Mouse (Mus musculus): ENCODE measurements around the gene Cchcr1. TPM values are rescaled to one million over a fixed set of nuclear protein-coding genes. Genes with fewer than 3 reads are reported as not detected.
"Not testable (repeated sequence)": the region's sequence is repeated elsewhere in the genome, so short reads cannot be mapped to it uniquely, and the experiment has no call there.

Gene Cchcr1
- polyA plus RNA-seq, 1 experiment from 2014 or later: 10.8 TPM

DNA sequence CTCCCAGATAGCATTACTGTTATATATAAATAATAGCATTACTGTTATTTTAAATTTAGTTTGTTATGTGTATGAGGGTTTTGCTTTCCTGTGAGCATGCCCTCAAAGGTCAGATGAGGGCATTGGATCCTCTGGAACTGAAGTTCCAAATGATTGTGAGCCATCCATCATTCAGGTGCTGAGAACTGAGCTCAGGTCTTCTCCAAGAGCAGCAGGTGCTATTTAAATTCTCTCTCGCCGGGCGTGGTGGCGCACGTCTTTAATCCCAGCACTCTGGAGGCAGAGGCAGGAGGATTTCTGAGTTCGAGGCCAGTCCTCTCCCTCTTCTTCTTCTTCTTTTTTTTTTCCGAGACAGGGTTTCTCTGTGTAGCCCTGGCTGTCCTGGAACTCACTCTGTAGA is 19.8 kb upstream of the Cchcr1 start:
- H3K9me3 ChIP-seq (ENCODE audit: control insufficient read depth, low read length): no peaks in the 10 kb centered on the region
- H3K27me3 ChIP-seq (ENCODE audit: control insufficient read depth, insufficient read depth, low read length): no peaks in the 10 kb centered on the region
- H3K9ac ChIP-seq (ENCODE audit: low read length): no peak overlapping the region
- H3K4me1 ChIP-seq (ENCODE audit: control insufficient read depth, insufficient read depth, low read length): no peaks in the 10 kb centered on the region
- 97% methylated on average over 7 of the region's 7 CpGs for WGBS
- no peak overlapping the region for H3K4me3 ChIP-seq (ENCODE audit: low read depth, low read length)
- no peak overlapping the region for H3K4me2 ChIP-seq
- DNase-seq (ENCODE audit: low spot score, missing footprints): peak; percentile 33
- H3K27ac ChIP-seq (ENCODE audit: low read depth, low read length): no peak overlapping the region
- no peak for ATAC-seq (ENCODE audit: low FRiP score)
- no peaks in the 10 kb centered on the region for H3K36me3 ChIP-seq (ENCODE audit: control insufficient read depth, insufficient read depth, low read length)

DNA sequence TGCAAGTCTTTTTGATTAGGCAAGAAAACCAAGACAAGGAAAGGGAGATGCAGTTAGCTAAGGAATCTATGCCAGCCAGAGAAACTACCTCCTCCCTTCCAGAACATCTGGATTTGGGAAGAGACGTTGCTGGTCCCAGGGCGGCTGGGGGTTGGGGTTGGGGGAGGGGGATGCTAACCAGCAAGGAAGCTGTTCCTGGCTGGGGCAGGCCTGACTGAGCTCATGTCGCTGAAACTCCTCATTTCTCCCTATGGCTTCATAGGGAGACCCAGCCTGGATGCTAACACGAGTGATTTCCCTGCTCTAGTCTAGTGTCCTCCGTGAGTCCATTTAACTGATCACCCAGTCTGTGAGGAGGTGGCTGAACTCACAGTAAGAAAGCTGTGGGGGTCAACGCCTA is 14.7 kb upstream of the Cchcr1 start:
- H3K36me3 ChIP-seq (ENCODE audit: control insufficient read depth, insufficient read depth, low read length): no peaks in the 10 kb centered on the region
- H3K4me3 ChIP-seq (ENCODE audit: low read depth, low read length): no peak overlapping the region
- no peaks in the 10 kb centered on the region for H3K9me3 ChIP-seq (ENCODE audit: control insufficient read depth, low read length)
- 0 out of 2 replicates have a peak, but pooled peaks cover 4% of the 10 kb centered on the region for H3K4me1 ChIP-seq (ENCODE audit: control insufficient read depth, insufficient read depth, low read length)
- no peak overlapping the region for H3K4me2 ChIP-seq
- peak; percentile 81 for DNase-seq (ENCODE audit: low spot score, missing footprints)
- peaks cover 21% of the 10 kb centered on the region for H3K27me3 ChIP-seq (ENCODE audit: control insufficient read depth, insufficient read depth, low read length)
- 3% methylated on average over 6 of the region's 6 CpGs for WGBS
- H3K9ac ChIP-seq (ENCODE audit: low read length): no peak overlapping the region
- no peak for ATAC-seq (ENCODE audit: low FRiP score)
- no peak overlapping the region for H3K27ac ChIP-seq (ENCODE audit: low read depth, low read length)

DNA sequence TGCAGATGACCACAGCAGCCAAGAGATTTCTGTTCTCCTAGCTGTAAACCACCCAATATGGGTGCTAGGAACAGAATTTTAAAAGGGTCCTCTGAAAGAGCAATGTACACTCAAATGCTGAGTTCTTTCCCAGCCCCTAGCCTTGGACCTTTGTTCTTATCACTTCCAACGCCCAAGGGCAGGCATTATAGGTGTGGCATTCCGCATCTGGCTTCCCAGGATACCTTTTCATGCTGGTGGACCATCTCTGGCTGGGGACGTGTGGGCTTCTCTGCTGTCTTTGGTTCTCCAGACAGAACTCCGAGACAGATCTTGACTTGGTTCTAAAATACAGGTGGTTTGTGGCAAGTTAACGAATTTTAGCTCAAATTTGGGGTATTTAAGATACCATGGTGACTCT is 14.1 kb upstream of the Cchcr1 start:
- WGBS: 37% methylated on average over 5 of the region's 5 CpGs
- Histone ChIP-seq H3K4me3 (ENCODE audit: low read depth, low read length) (no peak overlapping the region), H3K27me3 (ENCODE audit: control insufficient read depth, insufficient read depth, low read length) (peaks cover 25% of the 10 kb centered on the region)

DNA sequence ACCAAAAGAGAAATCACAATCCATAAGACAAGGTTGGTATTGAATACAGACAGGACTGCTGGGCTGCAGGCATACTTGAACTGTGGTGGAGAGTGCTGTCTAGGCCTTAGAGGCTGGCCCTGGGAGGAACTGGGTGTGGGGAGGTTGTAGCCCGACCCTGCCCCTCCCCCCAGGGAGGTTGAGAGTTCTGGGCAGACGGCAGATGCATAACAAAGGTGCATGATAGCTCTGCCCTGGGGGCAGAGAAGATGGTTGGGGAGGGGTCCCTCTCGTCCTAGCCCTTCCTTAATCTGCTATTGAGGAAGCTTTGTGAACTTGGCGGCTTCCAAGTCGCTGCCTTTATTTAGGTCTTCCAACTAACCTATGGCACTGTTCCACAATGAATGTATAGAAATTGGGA is 13.1 kb upstream of the Cchcr1 start:
- 18% methylated on average over 5 of the region's 5 CpGs for WGBS
- Histone ChIP-seq H3K36me3 (ENCODE audit: control insufficient read depth, insufficient read depth, low read length) (no peaks in the 10 kb centered on the region), H3K9ac (ENCODE audit: low read length) (no peak overlapping the region), H3K4me3 (ENCODE audit: low read depth, low read length) (no peak overlapping the region), H3K27ac (ENCODE audit: low read depth, low read length) (no peak overlapping the region), H3K9me3 (ENCODE audit: control insufficient read depth, low read length) (no peaks in the 10 kb centered on the region), H3K4me2 (no peak overlapping the region), H3K4me1 (ENCODE audit: control insufficient read depth, insufficient read depth, low read length) (0 out of 2 replicates have a peak, but pooled peaks cover 4% of the 10 kb centered on the region), H3K27me3 (ENCODE audit: control insufficient read depth, insufficient read depth, low read length) (peaks cover 28% of the 10 kb centered on the region)
- DNase-seq (ENCODE audit: low spot score, missing footprints) (no peak), ATAC-seq (ENCODE audit: low FRiP score) (no peak)

More for the DNA sequence above, 14.1 kb upstream of the Cchcr1 start:
- no peak overlapping the region for H3K27ac ChIP-seq (ENCODE audit: low read depth, low read length)
- H3K9me3 ChIP-seq (ENCODE audit: control insufficient read depth, low read length): no peaks in the 10 kb centered on the region
- no peak overlapping the region for H3K4me2 ChIP-seq
- H3K36me3 ChIP-seq (ENCODE audit: control insufficient read depth, insufficient read depth, low read length): no peaks in the 10 kb centered on the region
- ATAC-seq (ENCODE audit: low FRiP score) (no peak), DNase-seq (ENCODE audit: low spot score, missing footprints) (peak; percentile 51)
- H3K4me1 ChIP-seq (ENCODE audit: control insufficient read depth, insufficient read depth, low read length): 0 out of 2 replicates have a peak, but pooled peaks cover 4% of the 10 kb centered on the region
- no peak overlapping the region for H3K9ac ChIP-seq (ENCODE audit: low read length)

DNA sequence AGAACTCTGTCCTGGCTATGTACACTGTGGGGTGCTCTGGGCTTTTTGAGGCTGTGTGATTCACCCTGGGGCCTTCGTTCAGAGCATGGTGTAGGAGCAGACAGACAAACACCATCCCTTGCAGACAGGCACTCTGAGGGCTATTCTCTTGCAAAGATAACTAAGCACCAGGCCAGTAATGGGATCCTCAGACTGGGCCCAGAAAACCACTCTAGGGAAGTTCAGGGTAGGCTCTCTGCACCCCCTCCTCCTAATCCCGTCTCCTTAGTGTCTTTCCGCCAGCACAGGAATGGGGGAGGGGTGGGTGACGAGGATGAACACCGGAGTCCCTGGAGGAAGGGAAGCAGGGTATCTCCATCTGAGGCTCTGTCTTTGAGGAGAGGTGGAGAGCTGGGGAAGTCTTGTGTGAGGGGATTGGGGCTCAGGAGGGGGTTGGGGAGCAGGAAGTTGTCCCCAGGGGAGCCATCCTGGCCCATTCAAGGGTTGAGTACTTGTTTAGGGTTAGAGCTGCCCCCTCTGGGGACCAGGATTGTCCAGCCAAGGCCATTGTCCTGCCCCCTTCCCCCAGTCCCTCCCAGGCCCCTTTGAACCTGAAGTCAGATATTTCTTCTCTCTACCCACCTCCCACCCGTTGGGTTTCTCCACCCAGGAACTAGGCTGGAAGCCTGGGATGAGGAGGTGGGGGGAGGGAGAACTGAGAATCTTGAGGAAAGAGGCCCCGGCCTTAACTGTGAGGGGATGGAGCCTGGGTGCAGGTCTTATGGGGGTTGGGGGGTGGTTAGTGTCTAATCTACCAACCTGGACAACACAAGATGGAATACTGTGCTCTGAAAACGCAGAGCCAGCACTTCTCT is 12.0 kb upstream of the Cchcr1 start:
- 0 out of 2 replicates have a peak, but pooled peaks cover 4% of the 10 kb centered on the region for H3K4me1 ChIP-seq (ENCODE audit: control insufficient read depth, insufficient read depth, low read length)
- ATAC-seq (ENCODE audit: low FRiP score) (no peak), DNase-seq (ENCODE audit: low spot score, missing footprints) (peak; percentile 74)
- no peaks in the 10 kb centered on the region for H3K9me3 ChIP-seq (ENCODE audit: control insufficient read depth, low read length)
- H3K27ac ChIP-seq (ENCODE audit: low read depth, low read length): no peak overlapping the region
- H3K36me3 ChIP-seq (ENCODE audit: control insufficient read depth, insufficient read depth, low read length): no peaks in the 10 kb centered on the region
- H3K4me2 ChIP-seq: no peak overlapping the region
- H3K27me3 ChIP-seq (ENCODE audit: control insufficient read depth, insufficient read depth, low read length): peaks cover 28% of the 10 kb centered on the region
- no peak overlapping the region for H3K9ac ChIP-seq (ENCODE audit: low read length)
- H3K4me3 ChIP-seq (ENCODE audit: low read depth, low read length): no peak overlapping the region
- WGBS: 5% methylated on average over 8 of the region's 8 CpGs

DNA sequence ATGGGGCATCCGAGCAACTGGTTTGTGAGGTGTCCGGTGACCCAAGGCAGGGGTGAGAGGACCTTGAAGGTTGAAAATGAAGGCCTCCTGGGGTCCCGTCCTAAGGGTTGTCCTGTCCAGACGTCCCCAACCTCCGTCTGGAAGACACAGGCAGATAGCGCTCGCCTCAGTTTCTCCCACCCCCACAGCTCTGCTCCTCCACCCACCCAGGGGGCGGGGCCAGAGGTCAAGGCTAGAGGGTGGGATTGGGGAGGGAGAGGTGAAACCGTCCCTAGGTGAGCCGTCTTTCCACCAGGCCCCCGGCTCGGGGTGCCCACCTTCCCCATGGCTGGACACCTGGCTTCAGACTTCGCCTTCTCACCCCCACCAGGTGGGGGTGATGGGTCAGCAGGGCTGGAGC is 11.1 kb upstream of the Cchcr1 start, which contains the start of gene Pou5f1:
Gene Pou5f1, plus strand, starts transcription at position 243 of the 400 bp plus-strand sequence.
- H3K4me1 ChIP-seq (ENCODE audit: control insufficient read depth, insufficient read depth, low read length): 0 out of 2 replicates have a peak, but pooled peaks cover 4% of the 10 kb centered on the region
- 25% methylated on average over 12 of the region's 13 CpGs for WGBS
- H3K9me3 ChIP-seq (ENCODE audit: control insufficient read depth, low read length): no peaks in the 10 kb centered on the region
- no peak within 1 kb of the TSS for H3K27ac ChIP-seq (ENCODE audit: low read depth, low read length)
- no peak within 1 kb of the TSS for H3K9ac ChIP-seq (ENCODE audit: low read length)
- no peak within 1 kb of the TSS for H3K4me2 ChIP-seq
- DNase-seq (ENCODE audit: low spot score, missing footprints) (peak; percentile 69), ATAC-seq (ENCODE audit: low FRiP score) (no peak)
- no peaks in the 10 kb centered on the region for H3K36me3 ChIP-seq (ENCODE audit: control insufficient read depth, insufficient read depth, low read length)
- no peak within 1 kb of the TSS for H3K4me3 ChIP-seq (ENCODE audit: low read depth, low read length)
- peaks cover 28% of the 10 kb centered on the region for H3K27me3 ChIP-seq (ENCODE audit: control insufficient read depth, insufficient read depth, low read length)

DNA sequence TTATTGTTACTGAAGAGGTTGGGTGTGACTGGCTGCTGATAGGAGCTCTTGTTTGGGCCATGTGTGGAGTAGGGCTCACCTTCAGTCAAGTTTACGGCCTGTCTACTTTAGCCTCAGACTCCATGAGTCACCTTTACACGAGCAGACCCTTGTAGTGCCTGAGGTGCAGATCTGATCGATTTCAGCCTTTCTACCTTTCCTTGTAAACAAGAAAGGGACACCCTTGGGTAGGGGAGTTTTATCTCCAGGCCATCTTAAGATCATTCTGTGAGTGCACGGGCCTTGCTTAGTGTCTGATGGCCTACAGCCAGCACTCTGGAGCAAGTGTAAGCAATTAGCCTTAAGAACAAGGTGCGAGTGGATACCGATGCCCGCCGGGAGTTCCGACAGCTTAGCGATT is 10.0 kb upstream of the Cchcr1 start:
- H3K27me3 ChIP-seq (ENCODE audit: control insufficient read depth, insufficient read depth, low read length): peaks cover 28% of the 10 kb centered on the region
- no peak overlapping the region for H3K4me2 ChIP-seq
- no peaks in the 10 kb centered on the region for H3K36me3 ChIP-seq (ENCODE audit: control insufficient read depth, insufficient read depth, low read length)
- ATAC-seq (ENCODE audit: low FRiP score) (no peak), DNase-seq (ENCODE audit: low spot score, missing footprints) (peak; percentile 84)
- no peak overlapping the region for H3K4me3 ChIP-seq (ENCODE audit: low read depth, low read length)
- 0 out of 2 replicates have a peak, but pooled peaks cover 4% of the 10 kb centered on the region for H3K4me1 ChIP-seq (ENCODE audit: control insufficient read depth, insufficient read depth, low read length)
- H3K27ac ChIP-seq (ENCODE audit: low read depth, low read length): no peak overlapping the region
- 8% methylated on average over 10 of the region's 10 CpGs for WGBS
- H3K9ac ChIP-seq (ENCODE audit: low read length): no peak overlapping the region
- H3K9me3 ChIP-seq (ENCODE audit: control insufficient read depth, low read length): no peaks in the 10 kb centered on the region

DNA sequence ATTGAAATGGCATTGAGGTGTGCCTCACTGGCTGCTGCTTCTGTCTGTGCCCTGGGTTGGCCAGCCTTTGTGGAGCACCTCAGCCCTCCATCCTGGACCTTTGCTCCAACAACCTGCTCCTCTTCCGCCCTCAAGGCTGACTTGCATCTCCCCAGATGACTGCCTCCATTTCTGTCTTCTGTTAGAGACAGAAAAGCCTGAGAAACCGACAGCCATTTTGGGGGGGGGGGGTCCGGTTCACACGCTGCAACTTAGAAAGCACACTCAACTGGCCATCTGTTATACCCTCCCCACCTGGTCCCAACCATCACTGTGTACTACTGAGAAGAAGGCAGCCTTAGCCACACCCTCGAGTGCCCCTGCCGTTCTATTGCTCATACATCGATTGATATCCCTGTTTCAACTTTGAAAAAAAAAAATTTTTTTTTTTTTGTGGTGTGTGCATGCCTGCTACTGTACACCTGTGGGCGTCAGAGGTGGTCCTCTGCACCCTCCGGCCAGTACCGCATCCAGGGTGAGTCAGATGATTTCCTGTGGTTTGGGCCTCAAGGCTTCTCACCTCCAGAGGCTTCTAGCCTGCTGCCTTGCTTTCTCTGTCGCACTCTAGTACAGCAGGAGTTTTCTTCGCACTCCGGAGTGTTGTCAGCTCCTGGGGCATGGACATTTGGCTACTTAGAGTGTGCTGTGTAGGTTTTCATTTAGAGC is 9.2 kb upstream of the Cchcr1 start:
- no peaks in the 10 kb centered on the region for H3K36me3 ChIP-seq (ENCODE audit: control insufficient read depth, insufficient read depth, low read length)
- 19% methylated on average over 13 of the region's 13 CpGs for WGBS
- H3K27me3 ChIP-seq (ENCODE audit: control insufficient read depth, insufficient read depth, low read length): peaks cover 28% of the 10 kb centered on the region
- H3K27ac ChIP-seq (ENCODE audit: low read depth, low read length): no peak overlapping the region
- H3K4me3 ChIP-seq (ENCODE audit: low read depth, low read length): no peak overlapping the region
- ATAC-seq (ENCODE audit: low FRiP score) (no peak), DNase-seq (ENCODE audit: low spot score, missing footprints) (peak; percentile 85)
- H3K4me2 ChIP-seq: no peak overlapping the region
- H3K4me1 ChIP-seq (ENCODE audit: control insufficient read depth, insufficient read depth, low read length): 0 out of 2 replicates have a peak, but pooled peaks cover 4% of the 10 kb centered on the region
- H3K9me3 ChIP-seq (ENCODE audit: control insufficient read depth, low read length): no peaks in the 10 kb centered on the region
- H3K9ac ChIP-seq (ENCODE audit: low read length): no peak overlapping the region

DNA sequence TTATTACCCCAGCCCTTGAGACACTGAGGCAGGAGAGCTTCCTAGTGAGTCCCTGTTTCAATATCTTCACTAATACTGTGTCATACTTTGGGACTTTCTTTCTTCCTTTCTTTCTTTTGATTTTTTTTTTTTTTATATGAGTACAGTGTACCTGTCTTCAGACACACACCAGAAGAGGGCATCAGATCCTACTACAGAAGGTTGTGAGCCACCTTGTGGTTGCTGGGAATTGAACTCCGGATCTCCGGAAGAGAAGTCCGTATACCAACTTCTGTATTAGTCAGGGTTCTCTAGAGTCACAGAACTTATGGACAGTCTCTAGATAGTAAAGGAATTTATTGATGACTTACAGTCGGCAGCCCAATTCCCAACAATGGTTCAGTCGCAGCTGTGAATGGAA is 8.6 kb upstream of the Cchcr1 start:
- WGBS: 54% methylated on average over 5 of the region's 5 CpGs
- not testable (repeated sequence) for H3K36me3 ChIP-seq (ENCODE audit: control insufficient read depth, insufficient read depth, low read length)

More for the DNA sequence above, 8.6 kb upstream of the Cchcr1 start:
- H3K27ac ChIP-seq (ENCODE audit: low read depth, low read length); H3K4me2 ChIP-seq; H3K4me1 ChIP-seq (ENCODE audit: control insufficient read depth, insufficient read depth, low read length); ATAC-seq (ENCODE audit: low FRiP score); H3K9me3 ChIP-seq (ENCODE audit: control insufficient read depth, low read length); H3K9ac ChIP-seq (ENCODE audit: low read length); H3K4me3 ChIP-seq (ENCODE audit: low read depth, low read length): not testable (repeated sequence)
- peak; percentile 60 for DNase-seq (ENCODE audit: low spot score, missing footprints)
- peaks cover 28% of the 10 kb centered on the region for H3K27me3 ChIP-seq (ENCODE audit: control insufficient read depth, insufficient read depth, low read length)
